Mouse (Mus musculus) layer of hippocampus, postnatal 36 days (tissue): ENCODE results near the gene Mast4. TPM values are rescaled to one million over a fixed set of nuclear protein-coding genes. Genes with fewer than 3 reads are reported as not detected.

ENCODE experiments used
- DNase-seq, 2 experiments: peaks; one replicate each; pipeline ENCODE4 v3.0.0; 2022
- total RNA-seq, 2 experiments: library from RNA; stranded (reverse); gene quantifications; 2 replicates each; pipeline ENCODE4 v1.2.3; 2021

Gene Mast4
- total RNA-seq, 2 experiments from 2014 or later = 53.3 to 74.6 TPM

DNA sequence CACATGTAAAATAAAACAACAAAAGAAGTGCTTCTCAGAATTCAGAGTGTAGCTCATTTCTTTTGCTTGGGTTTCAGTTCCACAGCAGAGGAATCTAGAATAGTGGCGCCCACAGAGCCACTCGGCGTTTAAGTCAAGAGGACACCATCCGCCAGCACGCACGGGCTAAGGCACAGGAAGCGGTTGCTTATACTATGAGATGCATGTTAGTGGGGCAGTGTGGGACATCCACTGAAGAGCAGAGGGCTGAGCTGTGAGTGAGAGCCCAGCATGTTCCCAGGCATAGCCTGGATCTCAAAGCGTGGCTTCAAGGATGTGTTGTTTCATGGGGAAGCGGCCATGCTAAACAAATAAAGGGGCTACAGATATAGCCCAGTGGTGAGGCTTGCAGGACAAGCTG, 214.6 kb downstream of the Mast4 start:
- DNase-seq = no peak

DNA sequence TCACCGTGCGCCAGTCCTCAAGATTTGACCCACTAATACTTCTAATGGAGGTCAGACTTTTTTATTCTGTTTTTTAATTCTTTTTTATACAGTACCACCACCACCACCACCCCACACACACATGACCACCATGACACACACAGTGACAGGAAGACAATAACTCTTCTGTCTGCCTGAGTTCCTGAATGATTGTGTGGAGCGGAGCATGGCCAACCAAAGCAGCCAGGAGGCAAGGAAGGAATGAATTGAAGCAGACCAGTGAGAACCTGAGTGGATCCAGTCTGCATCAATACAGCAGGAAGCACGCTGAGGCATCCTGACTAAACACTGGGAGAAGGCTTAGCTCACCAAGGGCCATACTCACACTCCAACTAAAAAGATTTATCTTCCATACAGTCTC, 219.2 kb downstream of the Mast4 start:
- no peak for DNase-seq

DNA sequence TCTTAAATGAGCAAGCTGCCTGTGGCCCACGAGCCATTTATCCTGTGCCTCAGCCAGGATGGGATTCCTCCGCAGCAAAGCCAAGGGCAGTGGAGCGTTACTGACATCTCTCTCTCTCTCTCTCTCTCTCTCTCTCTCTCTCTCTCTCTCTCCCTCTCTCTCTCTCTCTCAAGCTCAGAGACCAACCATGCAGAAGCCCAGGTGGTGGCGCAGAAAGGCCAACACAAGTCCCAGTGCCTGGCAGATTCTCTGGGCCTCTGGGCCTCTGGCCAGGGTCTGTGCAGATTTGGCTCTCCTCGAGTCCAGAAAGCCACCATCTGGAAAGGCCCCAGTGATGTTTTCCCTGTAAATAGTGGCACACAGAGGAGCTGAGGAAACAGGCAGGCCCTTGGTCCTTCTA, 220.0 kb downstream of the Mast4 start:
- peak; percentile 46 to 62 for DNase-seq

DNA sequence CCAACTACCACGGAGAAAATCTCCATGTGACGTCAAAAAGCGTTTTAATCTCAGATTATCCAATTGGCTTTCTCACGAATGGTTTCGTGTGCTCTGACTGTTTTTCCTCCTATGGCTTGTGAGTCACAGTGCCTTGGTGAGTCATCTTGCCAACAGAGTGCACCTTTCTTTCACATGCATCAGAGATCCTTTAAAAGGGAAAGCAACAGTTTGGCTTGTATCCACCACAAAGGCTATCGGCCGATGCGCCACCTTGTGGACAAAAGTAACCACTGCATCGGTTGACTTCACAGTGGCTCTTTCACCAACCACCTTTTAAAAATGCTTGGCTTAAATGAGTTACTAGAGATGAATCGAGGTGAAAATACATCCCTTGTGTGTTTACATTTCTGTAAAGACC, 224.4 kb downstream of the Mast4 start:
- peak; percentile 59 to 64 for DNase-seq

DNA sequence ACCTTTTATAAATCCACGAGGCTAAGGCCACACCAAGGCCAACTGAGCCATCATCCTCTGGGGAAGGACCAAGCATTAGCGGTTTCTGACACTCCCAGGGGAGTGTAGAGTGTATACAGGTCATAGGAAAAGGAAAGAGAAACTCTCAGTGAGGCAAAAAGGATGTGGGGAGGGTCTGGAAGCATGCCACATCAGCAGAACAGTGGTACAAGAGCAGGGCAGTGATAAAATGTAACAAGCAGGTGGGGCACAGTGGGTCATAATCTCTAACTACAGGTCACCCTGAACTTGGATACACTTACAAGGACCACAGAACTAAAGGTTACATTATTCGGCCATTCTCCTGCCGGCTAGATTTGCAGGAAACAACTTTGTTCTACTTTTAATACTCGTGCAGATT, 226.9 kb downstream of the Mast4 start:
- no peak for DNase-seq

DNA sequence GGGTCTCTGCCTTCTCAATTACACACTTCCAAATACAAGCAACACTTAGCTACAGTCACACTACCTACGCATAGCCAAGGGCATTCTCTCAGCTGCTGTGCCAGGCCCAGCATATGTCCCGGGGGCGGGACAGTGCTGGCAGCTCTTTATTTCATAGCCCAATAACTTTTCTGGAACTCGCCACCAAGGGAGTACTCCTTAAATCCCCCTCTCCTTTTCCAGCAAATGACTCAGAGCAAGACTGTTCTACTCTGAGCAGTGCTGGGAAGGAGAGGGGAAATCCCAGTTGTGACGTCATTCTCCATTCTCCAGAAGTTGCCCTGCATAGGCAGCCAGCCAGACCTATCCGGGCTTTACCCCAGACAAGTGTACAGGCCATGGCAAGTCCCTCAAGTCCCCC, 231.7 kb downstream of the Mast4 start:
- peak; percentile 32 to 42 for DNase-seq

DNA sequence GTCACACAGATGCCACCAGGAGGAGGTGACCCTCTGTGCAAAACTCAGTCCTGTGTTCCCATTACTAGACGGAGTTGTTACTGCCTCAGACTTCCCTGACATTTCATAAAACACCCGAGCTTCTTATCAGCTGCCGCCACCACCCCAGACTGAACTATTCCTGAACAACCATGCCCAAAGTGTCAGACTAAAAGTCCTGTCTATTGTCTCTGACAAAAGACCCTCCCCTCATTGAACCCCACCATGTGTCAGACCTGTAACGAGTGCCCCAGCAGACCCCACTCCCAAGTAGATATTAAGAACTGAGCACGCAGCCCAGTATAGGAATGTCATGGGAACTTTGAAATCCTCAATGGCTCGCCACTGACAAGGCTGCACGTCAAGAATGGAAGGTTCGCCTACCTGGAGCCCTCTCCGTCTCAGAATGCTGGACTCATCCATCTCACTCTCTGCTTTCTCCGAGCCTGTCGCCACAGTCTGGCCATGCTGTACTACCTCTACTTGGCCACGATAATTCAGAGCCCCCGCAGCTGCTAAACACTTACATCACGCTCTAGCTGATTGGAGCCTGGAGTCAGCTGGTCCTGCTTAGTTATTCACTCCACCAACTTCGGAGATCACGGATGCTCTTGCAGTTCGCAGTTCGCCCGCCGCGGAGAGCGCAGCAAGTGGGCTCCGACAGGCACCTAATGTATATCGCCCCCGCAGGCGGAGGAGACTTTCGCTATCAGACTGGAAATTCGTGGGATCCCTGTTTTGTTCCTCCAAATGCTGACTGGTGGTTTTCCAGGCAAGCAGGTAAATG, 237.7 kb downstream of the Mast4 start:
- peak; percentile 73 to 78 for DNase-seq

DNA sequence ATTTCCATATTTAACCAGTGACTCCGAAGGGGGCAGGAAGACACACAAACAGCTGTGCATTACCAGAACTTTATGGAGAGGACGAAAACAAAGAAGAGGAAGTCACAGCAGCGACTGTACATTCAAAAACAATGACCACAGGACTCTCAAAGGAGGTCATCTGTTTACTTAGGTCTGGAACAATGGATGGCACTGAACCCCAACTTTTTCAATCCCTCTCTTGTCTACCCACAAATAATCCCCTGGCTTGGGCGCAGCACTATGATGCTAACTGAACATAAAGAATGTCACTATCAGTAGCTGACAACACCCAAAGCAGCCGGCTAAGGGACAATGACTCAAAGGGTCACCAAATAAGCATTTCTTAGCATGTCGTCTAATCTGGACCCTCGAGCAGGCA, 238.8 kb downstream of the Mast4 start:
- no peak for DNase-seq

DNA sequence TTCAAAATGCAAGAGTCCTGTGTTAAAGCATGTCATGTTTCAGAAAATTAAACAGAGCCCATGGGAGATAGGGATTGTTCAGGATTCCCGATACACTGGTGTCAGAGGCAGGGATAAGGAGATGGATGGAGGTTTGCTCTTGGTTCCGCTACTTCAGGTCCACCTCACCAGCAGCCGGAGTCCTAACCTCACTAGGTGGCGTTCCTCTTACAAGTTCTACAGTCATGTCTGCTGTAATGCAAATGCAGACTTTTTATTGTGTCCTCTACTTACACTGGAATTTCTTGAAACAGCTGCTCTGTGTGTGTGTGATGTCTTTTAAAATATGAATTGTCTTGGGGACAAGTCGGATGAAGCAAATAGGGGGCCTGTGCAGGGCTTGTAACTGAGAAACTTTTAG, 239.7 kb downstream of the Mast4 start:
- no peak for DNase-seq

DNA sequence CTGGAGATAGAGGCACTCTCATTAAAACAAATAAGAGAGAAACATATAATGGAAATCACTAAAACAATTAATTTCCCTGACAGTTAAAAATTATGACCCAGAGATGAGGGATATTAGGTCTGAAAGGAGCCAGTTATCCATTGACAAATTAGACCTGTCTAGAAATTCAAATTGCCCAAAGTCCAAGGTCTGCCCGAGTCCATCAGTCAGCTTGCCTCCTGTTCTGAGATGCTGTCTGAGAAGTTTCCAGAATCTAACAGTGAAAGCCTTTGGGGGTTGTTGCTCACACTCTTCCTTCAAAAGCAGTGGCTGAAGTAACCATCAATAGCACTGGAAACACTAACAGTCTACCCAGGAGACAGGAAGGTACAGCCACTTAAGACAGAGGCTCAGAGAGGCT, 240.6 kb downstream of the Mast4 start:
- DNase-seq = no peak

DNA sequence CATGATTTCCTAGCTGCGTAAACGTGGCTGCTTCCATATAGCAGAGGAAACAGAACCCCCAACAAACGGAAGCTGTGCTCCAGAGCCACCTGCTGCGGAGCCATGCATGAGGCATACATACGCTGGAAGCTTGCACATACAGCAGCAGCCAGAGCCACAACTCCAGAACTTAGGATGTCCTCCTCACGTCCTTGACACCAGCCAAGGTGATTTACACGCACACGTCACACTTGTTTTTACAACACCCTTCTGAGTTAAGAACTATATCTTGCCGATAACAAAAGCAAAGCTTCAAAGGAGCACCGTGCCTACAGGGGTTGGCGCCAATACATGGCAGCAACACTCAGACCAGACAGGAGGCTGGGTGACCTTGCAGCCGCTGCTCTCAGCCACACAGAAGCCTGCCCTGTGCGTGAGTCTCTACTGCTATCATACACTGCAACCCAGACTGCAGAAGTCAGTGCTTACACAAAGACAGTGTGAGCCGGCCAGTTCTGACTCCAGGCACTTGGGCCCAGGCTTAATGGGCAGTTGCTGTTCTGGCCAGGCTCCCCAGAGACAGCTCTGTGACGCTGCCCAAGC, 248.7 kb downstream of the Mast4 start:
- no peak for DNase-seq

DNA sequence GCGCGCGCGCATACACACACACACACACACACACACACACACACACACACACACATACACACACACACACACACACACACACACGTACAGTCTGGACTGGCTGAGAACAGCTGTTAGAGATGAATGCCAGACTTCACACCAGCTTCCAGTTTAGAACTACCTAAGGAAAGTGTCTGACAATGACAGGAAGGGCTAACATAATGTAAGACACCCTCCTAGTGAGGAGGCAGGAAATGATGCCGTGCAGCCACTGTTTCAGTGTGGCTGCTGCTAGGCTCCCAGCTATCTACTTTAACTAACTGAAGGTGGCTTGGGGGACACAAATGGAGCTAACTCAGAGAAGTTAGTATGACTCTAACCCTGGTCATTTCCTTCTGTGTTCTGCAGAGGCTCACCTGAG, 251.4 kb downstream of the Mast4 start:
- DNase-seq = no peak

DNA sequence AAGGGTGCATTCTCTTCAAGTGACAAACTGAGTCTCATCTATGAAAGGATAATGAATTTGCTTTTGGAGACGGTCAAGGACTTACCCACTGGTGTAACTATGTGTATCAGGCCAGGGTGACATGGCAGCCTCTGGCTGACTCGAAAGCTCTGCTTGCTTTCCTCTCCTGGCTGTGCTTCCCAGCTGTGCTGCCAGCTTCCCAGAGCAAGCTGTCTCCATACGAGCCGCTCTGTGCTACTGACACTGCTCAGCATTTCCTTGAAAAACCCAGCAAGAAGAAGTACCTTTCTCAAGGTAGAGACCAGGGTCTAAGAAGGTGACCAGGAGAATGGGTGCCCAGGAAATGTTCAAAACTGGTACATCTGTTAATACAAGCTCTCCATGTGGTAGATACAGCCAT, 254.5 kb downstream of the Mast4 start:
- no peak for DNase-seq

DNA sequence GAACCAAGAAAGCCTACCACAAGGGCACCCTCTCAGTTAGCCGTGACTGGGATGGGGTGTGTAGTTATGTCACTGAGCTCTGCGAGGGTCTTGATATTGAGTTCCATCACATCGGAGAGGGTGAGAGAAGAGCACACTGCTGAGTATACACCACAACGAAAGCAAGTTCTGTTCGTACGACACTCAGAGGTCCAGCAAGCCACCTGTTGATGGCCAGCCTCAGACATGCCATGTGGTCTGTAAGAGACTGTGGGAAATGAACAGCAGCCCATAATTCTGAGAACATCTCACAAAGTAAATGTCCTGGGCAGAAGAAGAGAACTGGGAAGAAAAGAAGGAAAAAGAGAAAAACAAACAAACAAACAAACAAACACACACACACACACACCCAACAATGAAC, 255.5 kb downstream of the Mast4 start:
- DNase-seq = no peak

DNA sequence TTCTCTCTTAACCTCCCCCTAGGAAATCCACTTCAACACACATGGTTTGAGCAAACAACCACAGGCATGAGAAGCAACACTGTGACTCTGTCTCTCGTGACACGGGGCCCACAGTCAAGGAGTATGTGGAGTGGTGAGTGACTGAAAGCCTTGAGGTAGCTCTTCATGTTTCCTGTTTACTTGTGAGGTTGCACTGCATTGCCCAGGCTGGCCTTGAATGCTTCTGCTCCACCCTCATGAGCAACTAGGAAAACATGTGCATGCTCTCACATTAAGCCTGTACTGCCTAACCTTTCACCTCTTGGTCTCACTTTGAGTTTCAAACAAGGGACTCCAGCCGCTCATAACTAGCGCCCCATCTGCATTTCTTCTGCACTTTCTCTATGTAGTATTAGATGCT, 260.8 kb downstream of the Mast4 start:
- no peak for DNase-seq

DNA sequence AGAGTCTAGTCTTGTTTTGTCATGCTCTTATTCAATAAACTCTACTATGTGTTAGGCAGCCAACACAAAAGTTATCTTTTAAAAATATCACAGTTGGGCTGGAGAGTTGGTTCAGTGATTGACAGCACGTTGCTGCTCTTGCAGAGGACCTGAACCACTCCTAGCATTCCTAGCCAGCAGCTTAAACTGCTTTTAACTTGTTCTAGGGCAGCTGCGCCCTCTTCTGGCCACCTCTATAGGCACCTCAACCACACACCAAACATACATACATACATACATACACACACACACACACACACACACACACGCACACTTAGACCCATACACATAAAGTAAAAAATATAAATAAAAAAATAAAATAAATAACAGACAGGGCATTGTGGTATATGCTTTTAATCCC, 262.5 kb downstream of the Mast4 start:
- no peak for DNase-seq

DNA sequence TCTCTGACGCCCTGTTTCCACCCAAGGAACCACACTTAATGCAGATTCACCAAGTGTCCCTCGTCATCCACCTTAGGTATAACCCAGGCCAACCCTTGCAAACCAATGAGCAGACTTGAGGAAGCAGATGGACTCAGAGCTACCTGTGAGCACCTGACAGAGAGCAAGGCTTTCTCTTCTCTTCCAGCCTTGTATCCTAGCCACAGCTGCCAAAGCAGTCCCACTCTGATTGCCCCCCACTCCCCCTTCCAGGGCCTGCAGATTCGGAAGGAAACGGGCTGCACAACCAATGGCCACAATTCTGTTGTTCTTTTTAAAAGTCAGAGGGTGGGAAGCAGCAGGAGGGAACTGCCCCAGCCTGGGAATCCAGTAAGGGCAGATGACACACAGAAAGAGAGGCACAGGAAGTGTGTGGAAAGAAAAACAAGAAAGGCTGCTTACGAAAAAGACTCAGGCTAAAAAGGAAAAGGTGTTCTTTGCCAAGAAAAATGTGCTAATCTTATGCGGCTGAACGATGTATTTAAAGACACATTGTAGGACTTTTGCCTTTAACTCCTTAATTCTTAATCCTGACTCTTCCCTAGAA, 266.6 kb downstream of the Mast4 start:
- no peak for DNase-seq

DNA sequence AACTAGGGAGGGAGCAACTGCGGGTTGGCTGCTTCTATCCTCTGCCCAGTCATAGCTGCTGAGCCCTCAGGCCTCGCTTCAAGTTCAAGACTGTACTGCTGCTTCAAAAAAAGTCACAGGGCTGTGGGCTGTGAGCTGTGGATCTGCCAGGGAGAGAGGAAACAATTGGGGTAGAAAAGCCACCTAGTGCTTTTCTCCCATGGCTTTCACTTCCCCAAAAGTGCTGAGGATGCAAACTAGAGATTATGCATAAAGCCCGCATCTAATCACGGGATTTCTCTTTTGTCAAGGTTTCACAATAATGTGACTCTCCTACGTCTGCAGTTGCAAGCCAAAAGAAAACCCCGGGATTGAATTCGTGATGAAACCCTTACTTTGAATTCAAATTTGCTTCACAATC, 268.9 kb downstream of the Mast4 start:
- DNase-seq = no peak

DNA sequence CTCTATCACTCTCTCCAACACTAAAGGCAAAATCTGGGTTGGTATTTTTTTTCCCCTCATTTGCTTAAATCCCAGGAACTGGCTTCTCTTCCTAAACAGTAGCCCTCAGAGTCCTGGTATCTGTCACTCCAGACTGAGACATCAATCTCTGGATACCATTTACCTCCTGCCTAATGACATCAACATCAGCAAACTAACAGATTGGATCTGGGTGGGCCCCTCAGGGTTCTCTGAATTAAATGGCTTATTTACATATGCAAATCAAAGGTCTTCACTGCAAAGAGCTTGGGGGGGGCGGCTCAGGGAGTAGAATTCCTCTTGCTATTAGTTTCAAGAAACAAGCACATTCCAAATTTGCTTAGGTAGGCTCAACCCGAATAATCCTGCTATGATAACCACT, 272.6 kb downstream of the Mast4 start:
- no peak for DNase-seq

DNA sequence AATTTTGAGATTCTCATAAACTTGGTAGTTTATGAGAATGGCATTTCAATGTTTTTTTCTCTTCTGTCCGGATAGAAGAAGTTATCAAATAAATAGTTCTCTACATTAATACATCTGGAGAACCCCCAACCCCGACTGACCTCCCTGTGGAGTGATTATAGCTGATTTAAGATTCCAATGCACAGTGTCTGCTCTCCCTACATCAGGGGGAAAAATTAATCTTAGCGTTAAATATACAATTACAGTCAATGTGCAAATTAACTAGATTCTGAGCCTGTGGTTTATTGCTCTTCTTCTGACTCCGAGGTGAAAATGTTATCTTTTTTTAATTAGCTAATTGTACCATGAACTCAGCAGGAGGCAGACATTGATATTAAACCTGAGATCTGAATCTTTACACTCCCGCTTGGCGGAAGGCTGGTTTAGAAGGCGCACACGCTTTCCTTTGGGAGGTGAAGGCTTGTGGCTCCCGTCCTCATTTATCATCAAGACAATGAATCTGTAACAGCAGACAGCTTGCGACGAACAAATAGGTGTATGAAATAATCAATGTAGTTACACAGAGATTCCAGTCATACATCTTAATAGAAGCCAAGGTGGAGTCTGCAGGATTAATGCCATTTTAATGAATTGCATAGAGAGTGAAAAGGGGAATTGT, 274.2 kb downstream of the Mast4 start:
- no peak for DNase-seq

DNA sequence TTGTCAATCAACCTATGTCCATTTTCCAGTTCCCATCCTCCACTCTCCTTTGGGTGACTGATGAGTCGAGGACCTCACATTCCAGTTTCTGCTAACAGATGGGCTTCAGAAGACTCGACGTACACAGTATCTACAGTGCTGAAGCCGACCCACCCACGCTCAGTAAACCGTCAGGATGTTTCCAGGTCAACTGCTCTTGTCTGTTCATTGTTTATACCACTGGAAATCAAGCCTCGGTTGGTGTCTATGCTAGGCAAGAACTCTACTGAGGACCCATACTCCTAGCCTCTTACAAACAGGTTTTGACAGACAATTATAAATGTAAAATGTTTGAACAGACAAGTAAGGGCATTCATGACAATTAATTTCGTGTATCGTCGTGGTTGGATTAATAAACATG, 277.8 kb downstream of the Mast4 start:
- DNase-seq = no peak

DNA sequence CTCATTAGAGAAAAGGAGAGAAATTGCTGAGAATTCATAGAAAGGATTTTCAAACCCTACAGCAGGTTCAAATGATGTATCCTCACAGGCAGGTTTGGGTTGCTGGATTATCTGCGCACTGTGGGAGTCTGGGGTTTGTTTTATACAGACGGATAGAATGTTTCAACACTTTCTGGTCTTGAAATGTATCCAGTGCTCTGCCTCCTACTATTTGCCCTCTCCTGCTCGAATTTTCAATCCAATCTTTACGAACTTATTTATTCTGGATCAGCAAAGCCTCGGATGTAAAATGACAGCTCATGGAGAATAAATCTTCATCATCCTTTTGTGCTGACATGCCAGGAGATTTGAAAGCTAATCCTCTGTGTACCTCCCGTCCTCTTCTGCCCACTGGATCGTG, 281.6 kb downstream of the Mast4 start:
- DNase-seq = no peak

DNA sequence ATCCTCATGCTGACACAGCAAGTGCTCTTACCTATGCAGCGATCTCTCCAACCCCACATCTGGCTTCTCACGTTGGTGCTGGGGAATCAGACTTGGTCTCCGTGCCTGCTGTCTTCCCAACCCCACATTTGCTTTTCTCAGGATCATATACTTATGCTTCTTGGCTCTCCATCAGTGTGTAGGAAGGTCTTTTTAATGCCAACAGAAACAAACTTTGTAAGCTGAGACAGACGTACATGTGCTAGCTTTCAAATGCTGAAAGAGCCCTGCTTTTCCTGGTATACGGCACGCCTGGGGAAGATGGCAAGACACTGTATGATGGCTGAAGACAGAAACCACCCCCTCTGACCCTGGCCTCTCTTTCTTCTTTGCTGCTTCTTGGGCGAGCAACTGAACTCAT, 285.3 kb downstream of the Mast4 start:
- DNase-seq = no peak

DNA sequence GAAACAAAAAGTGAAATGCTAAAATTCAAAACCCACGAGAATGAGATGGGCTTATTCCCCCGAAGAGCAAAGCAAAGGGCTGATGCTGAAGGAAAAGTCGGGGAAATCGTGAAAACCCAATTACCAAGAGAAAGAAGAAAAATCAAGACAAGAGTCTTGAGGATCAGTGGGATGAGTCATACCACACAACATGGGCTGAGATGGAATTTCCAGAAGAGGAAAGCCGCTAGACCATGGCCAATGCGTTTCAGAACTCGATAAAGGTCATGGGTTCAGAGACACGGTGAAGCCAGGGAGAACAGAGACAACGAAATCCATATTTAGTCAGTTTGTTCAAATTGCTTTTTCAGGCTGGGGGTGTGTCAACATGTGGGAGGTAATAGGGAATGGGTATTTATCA, 290.6 kb downstream of the Mast4 start:
- no peak for DNase-seq
